Mouse (Mus musculus): ENCODE measurements around the gene Hspa1b. TPM values are rescaled to one million over a fixed set of nuclear protein-coding genes. Genes with fewer than 3 reads are reported as not detected.
A peak's percentile ranks its signal among the peaks of the same experiment; 100 is the strongest.
"Not testable (repeated sequence)": the region's sequence is repeated elsewhere in the genome, so short reads cannot be mapped to it uniquely, and the experiment has no call there.

Hspa1b gene
- polyA plus RNA-seq, 1 experiment from 2014 or later: 0.53 TPM

DNA sequence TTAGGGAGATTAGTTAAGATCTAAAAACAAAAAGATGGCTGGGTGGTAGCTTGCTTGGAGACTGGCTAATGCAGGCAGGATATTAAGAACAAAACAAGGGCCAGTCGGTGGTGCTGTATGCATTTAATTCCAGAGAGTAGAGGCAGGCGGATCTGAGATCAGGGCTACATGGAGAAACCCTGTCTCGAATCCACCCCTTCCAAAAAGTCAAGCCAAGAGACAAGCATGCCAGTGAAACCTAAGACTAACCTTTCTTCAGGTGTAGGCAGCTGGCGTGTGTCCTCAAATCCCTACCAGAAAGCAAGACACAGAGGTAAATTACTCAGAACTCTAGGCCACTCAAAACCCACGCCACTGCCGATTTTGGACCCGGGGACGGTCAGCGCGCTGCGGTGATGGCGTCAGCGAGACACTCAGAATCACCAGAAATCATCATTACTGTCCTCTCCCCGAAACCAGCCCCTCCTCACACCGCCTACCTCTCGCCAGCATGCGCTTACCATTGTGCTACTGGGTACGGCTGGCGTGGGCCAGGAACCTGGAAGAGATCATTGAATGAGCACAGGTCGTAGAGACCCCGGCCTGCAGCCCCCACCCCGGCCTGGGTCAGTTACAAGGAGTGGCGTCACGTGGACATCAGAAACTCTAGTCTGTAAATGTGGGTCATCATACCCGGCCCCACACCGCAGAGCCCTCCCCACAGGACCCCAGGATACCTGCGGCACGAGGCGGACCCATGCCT is 7.2 kb downstream of the Hspa1b start:
- Histone ChIP-seq H3K9ac (peak overlapping the region; percentile 91), H3K36me3 (peaks cover 22% of the 10 kb centered on the region), H3K4me1 (peaks cover 18% of the 10 kb centered on the region), H3K4me2 (peak overlapping the region; percentile 82), H3K9me3 (replicated peaks) (no peaks in the 10 kb centered on the region), H3K27ac (peak overlapping the region; percentile 93), H3K27me3 (peaks cover 8% of the 10 kb centered on the region; the same call in 1 of the 2 replicates), H3K4me3 (replicated peaks) (peak overlapping the region; percentile 98)
- no peak; the same call in 1 of the 2 replicates for ATAC-seq (replicated peaks; ENCODE audit: low FRiP score)
- WGBS: 1% methylated on average over 29 of the region's 29 CpGs

- peaks cover 22% of the 10 kb centered on the region for H3K36me3 ChIP-seq
- H3K9me3 ChIP-seq (replicated peaks): no peaks in the 10 kb centered on the region
- peak overlapping the region; percentile 82 for H3K4me2 ChIP-seq
- peaks cover 8% of the 10 kb centered on the region; the same call in 1 of the 2 replicates for H3K27me3 ChIP-seq
- H3K4me1 ChIP-seq: peaks cover 18% of the 10 kb centered on the region
- peak overlapping the region; percentile 91 for H3K9ac ChIP-seq
- peak overlapping the region; percentile 93 for H3K27ac ChIP-seq
- ATAC-seq (replicated peaks; ENCODE audit: low FRiP score): no peak
- 17% methylated on average over 10 of the region's 10 CpGs for WGBS
- H3K4me3 ChIP-seq (replicated peaks): peak overlapping the region; percentile 98
These were observed 8.3 kb downstream of the Hspa1b start for GRCm38 (mm10) chr17:34950514-34951455.

DNA sequence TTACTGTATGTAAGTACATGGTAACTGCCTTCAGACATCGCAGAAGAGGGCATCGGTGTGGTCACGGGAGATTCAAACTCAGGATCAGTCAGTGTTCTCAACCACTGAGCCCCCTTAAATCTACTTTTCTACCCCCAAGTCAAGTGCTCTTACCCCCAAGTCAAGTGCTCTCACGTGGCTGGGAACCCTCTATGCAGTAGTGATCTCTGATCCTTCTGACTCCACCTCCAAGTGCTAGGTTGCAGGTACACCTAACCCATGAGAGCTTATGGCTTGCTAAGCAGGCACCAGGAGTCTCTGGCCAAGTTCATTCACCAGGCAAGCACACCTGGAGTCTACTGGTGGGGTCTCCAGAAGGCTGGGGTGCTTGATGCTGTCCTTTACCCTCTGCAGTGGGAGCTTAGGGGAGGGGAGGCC is 9.5 kb downstream of the Hspa1b start:
- no peak overlapping the region for H3K9ac ChIP-seq
- no peak for ATAC-seq (replicated peaks; ENCODE audit: low FRiP score)
- H3K4me3 ChIP-seq (replicated peaks): no peak overlapping the region
- peaks cover 20% of the 10 kb centered on the region for H3K4me1 ChIP-seq
- no peak overlapping the region for H3K4me2 ChIP-seq
- H3K9me3 ChIP-seq (replicated peaks): no peaks in the 10 kb centered on the region
- H3K27ac ChIP-seq: peak overlapping the region; percentile 93
- 48% methylated on average over 4 of the region's 4 CpGs for WGBS
- H3K27me3 ChIP-seq: no peaks in the 10 kb centered on the region
- peaks cover 22% of the 10 kb centered on the region for H3K36me3 ChIP-seq

GRCm38 (mm10) chr17:34948721-34949552 is 10.1 kb downstream of the Hspa1b start:
- not testable (repeated sequence) for H3K9me3 ChIP-seq (replicated peaks); ATAC-seq (replicated peaks; ENCODE audit: low FRiP score); H3K27me3 ChIP-seq; H3K4me2 ChIP-seq; H3K9ac ChIP-seq; H3K4me3 ChIP-seq (replicated peaks)
- peaks cover 25% of the 10 kb centered on the region for H3K4me1 ChIP-seq
- WGBS: 61% methylated on average over 9 of the region's 9 CpGs
- peaks cover 22% of the 10 kb centered on the region for H3K36me3 ChIP-seq
- peak overlapping the region; percentile 93 for H3K27ac ChIP-seq

DNA sequence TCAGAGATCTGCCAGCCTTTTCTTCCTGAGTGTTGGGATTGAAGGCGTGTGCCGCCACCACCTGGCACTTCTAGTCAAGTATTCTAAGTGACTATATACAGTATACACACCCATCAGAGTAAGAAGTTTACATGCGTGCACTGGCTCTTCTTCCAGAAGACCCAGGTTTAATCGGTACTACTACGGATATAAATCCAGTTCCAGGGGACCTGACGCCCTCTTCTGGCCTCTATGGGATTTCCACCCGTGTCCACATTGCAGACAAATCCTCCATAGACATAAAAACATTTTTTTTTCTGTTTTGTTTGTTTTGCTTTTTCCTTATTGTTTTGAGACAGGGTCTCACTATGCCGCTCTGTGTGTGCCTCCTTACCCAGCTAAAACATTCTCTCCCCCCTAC is 11.4 kb downstream of the Hspa1b start:
- WGBS: 30% methylated on average over 8 of the region's 8 CpGs
- H3K27ac ChIP-seq: 0 out of 2 replicates have a peak overlapping the region, but pooled peaks have one; percentile 69
- H3K9me3 ChIP-seq (replicated peaks): no peaks in the 10 kb centered on the region
- no peaks in the 10 kb centered on the region for H3K27me3 ChIP-seq
- no peak for ATAC-seq (replicated peaks; ENCODE audit: low FRiP score)
- H3K4me2 ChIP-seq: no peak overlapping the region
- no peak overlapping the region for H3K4me3 ChIP-seq (replicated peaks)
- H3K9ac ChIP-seq: no peak overlapping the region
- H3K4me1 ChIP-seq: peaks cover 21% of the 10 kb centered on the region
- H3K36me3 ChIP-seq: peaks cover 22% of the 10 kb centered on the region

GRCm38 (mm10) chr17:34946486-34947140 is 12.4 kb downstream of the Hspa1b start:
- Histone ChIP-seq H3K4me2 (no peak overlapping the region), H3K36me3 (peaks cover 22% of the 10 kb centered on the region), H3K9me3 (replicated peaks) (no peaks in the 10 kb centered on the region), H3K9ac (no peak overlapping the region), H3K27ac (peak overlapping the region; percentile 14; the same call in 1 of the 2 replicates), H3K4me3 (replicated peaks) (no peak overlapping the region), H3K27me3 (no peaks in the 10 kb centered on the region), H3K4me1 (peaks cover 26% of the 10 kb centered on the region)
- ATAC-seq (replicated peaks; ENCODE audit: low FRiP score): no peak
- WGBS: 86% methylated on average over 5 of the region's 5 CpGs

DNA sequence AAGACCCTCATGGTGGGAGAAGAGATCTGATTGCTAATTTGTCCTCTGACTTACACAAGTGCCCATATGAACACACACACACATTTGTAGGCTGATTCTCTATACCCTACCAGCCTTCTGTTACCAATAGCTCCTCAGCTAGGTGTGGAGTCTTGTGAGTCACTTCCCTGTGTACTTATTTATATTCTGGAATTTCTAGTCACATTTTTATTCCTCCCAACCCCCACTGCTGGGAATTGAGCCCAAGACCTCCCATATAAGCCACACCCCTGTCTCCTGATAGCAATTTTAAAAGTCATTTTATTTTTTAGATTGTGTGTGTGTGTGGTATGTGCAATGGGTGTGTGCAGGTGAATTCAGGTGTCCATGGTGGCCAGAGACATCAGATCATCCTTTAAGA is 14.7 kb downstream of the Hspa1b start:
- no peaks in the 10 kb centered on the region for H3K27me3 ChIP-seq
- no peak for ATAC-seq (replicated peaks; ENCODE audit: low FRiP score)
- peaks cover 16% of the 10 kb centered on the region for H3K4me1 ChIP-seq
- H3K27ac ChIP-seq: 0 out of 2 replicates have a peak overlapping the region, but pooled peaks have one; percentile 29
- no peak overlapping the region for H3K9ac ChIP-seq
- peaks cover 1% of the 10 kb centered on the region for H3K36me3 ChIP-seq
- no peak overlapping the region for H3K4me2 ChIP-seq
- no peak overlapping the region for H3K4me3 ChIP-seq (replicated peaks)
- no peaks in the 10 kb centered on the region for H3K9me3 ChIP-seq (replicated peaks)

DNA sequence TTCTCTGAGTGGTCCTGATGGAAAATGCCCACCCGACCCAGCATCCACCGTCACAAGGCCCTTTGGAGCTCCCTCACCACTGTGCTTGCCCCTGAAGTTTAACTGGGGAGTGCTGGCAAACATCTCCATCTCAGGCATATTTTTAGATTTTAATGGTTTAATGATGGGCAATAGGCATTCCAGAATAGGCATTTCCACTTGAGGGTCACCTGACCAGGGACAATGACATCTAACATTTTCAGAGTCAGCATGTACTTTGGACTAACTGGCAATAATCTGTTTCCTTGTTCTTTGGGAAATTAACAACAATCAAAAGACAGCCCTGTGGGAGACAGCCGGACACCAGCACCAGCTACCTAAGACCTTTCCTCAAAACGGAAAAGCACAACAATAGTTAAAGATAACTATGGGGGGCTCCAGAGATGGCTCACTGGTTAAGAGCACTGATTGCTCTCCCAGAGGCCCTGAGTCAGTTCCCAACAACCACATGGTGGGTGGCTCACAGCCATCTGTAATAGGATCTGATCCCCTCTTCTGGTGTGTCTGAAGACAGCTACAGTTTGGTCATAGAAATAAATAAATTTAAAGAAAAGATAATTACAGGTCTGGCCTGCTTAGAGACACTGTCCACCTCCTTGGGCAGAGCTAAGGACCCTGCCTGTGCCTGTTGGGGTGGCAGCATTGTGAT is 15.8 kb downstream of the Hspa1b start:
- H3K4me1 ChIP-seq: peaks cover 16% of the 10 kb centered on the region
- H3K9ac ChIP-seq: no peak overlapping the region
- no peak overlapping the region for H3K4me3 ChIP-seq (replicated peaks)
- WGBS: 83% methylated on average over 4 of the region's 4 CpGs
- no peaks in the 10 kb centered on the region for H3K9me3 ChIP-seq (replicated peaks)
- no peaks in the 10 kb centered on the region for H3K27me3 ChIP-seq
- H3K36me3 ChIP-seq: no peaks in the 10 kb centered on the region
- H3K4me2 ChIP-seq: no peak overlapping the region
- no peak overlapping the region for H3K27ac ChIP-seq
- no peak for ATAC-seq (replicated peaks; ENCODE audit: low FRiP score)

DNA sequence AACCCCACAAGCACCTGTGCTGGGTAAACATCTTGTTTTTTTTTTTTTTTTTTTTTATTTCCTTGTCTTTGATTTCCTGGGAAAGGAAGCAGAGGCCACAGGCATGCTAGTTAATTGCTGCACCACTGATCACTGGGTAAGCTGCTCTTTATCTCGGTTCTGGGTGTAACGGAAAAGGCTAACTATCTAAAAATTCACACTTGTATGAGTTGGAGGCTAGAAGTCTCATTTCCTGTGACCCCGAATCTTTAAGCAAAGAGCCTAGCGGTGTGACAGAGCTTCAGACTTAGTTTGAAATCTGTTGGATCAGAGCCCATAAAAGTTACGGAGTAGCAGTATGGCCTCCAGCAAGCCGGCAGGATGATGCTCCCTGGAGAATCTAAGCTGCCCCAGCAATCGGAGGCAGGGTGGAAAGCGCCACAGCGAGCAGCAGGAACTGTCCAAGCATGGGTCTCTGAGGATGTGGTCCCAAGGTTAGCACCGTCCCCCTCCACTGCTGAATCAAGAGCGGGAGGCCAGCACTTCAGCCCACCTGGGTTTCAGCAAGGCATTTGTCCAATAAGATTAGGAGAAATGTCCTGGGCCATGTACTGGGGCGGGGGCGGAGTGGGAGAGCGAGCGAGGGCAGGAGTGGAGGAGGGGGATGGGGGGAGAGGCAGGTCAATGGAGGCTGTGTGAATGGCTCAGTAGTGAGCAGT is 17.5 kb downstream of the Hspa1b start:
- whole genome bisulfite sequencing: 4% methylated on average over 15 of the region's 15 CpGs
- H3K9me3 ChIP-seq (replicated peaks): no peaks in the 10 kb centered on the region
- 0 out of 2 replicates have a peak, but pooled peaks cover 2% of the 10 kb centered on the region for H3K36me3 ChIP-seq
- H3K27ac ChIP-seq: peak overlapping the region; percentile 84
- peaks cover 16% of the 10 kb centered on the region for H3K4me1 ChIP-seq
- ATAC-seq (replicated peaks; ENCODE audit: low FRiP score): peak; percentile 68
- peak overlapping the region; percentile 61 for H3K4me2 ChIP-seq
- H3K9ac ChIP-seq: peak overlapping the region; percentile 19
- H3K4me3 ChIP-seq (replicated peaks): peak overlapping the region; percentile 38
- no peaks in the 10 kb centered on the region for H3K27me3 ChIP-seq

- Histone ChIP-seq H3K27me3 (no peaks in the 10 kb centered on the region), H3K9me3 (replicated peaks) (no peaks in the 10 kb centered on the region), H3K27ac (no peak overlapping the region), H3K4me2 (no peak overlapping the region), H3K4me3 (replicated peaks) (no peak overlapping the region), H3K9ac (no peak overlapping the region), H3K4me1 (peaks cover 23% of the 10 kb centered on the region), H3K36me3 (peaks cover 16% of the 10 kb centered on the region)
- 77% methylated on average over 6 of the region's 6 CpGs for WGBS
- ATAC-seq (replicated peaks; ENCODE audit: low FRiP score): no peak
These were observed 21.0 kb downstream of the Hspa1b start for GRCm38 (mm10) chr17:34937960-34938505.
